Mouse (Mus musculus) forebrain, postnatal 0 days (tissue): Measurements from ENCODE around the gene Fat4. TPM values are rescaled to one million over a fixed set of nuclear protein-coding genes. Genes with fewer than 3 reads are reported as not detected.

Source experiments
- ATAC-seq: fragments of 200-750 bp; cut with Nextera tagmentation; 2 replicates; pipeline ENCODE4 v1.8.0; 2017; ENCODE audit warnings: mild to moderate bottlenecking, moderate library complexity
- DNase-seq: peaks from one replicate; pipeline ENCODE4 v3.0.0-alpha.2; 2015
- H3K27ac ChIP-seq: fragments of 300-500 bp; sonication (generic); 2 replicates; pipeline ENCODE4 v1.5.1; 2014; ENCODE audit warnings: low read depth, mild to moderate bottlenecking, antibody characterized with exemption, low read length, moderate library complexity, mixed read lengths
- H3K27me3 ChIP-seq: fragments of 300-500 bp; sonication (generic); 2 replicates; pipeline ENCODE4 v1.6.1; 2014; ENCODE audit warnings: mild to moderate bottlenecking, low read length, mixed read lengths; ENCODE audit not compliant: insufficient read depth
- H3K36me3 ChIP-seq: fragments of 300-500 bp; sonication (generic); 2 replicates; pipeline ENCODE4 v1.6.1; 2014; ENCODE audit warnings: mild to moderate bottlenecking, moderate library complexity; ENCODE audit not compliant: insufficient read depth
- H3K4me1 ChIP-seq: fragments of 300-500 bp; sonication (generic); 2 replicates; pipeline ENCODE4 v1.6.1; 2014; ENCODE audit warnings: antibody characterized with exemption; ENCODE audit not compliant: insufficient read depth
- H3K4me2 ChIP-seq: fragments of 300-500 bp; sonication (generic); 2 replicates; pipeline ENCODE4 v1.6.1; 2014; ENCODE audit warnings: low read depth, mild to moderate bottlenecking, moderate library complexity
- H3K4me3 ChIP-seq: fragments of 300-500 bp; sonication (generic); 2 replicates; pipeline ENCODE4 v1.5.1; 2014; ENCODE audit warnings: low read depth, low read length, mixed read lengths
- H3K9ac ChIP-seq: fragments of 300-500 bp; sonication (generic); 2 replicates; pipeline ENCODE4 v1.6.1; 2014; ENCODE audit warnings: mild to moderate bottlenecking
- H3K9me3 ChIP-seq: fragments of 300-500 bp; sonication (generic); 2 replicates; pipeline ENCODE4 v1.6.1; 2016; ENCODE audit warnings: low read length
- CTCF ChIP-seq: sonication (generic); IDR thresholded peaks from 2 replicates; pipeline ENCODE4 v1.5.1; 2016; ENCODE audit warnings: antibody characterized with exemption, control low read depth, low read depth
- WGBS: fragments of 180-500 bp; shearing (Covaris S2); extraction: QIAGEN DNeasy Blood & Tissue Kit; methylation state at CpG from one replicate; pipeline ENCODE4 v1.1.7; 2014; 5-methylcytosine and 5-hydroxymethylcytosine counted together
- polyA plus RNA-seq: library from polyadenylated mRNA; unstranded; fragments of >200 nt; fragmentation: Nextera tagmentation; extraction: Ambion mirVana; gene quantifications from 2 replicates; pipeline ENCODE4 v1.2.1, GENCODE M21; 2015
- total RNA-seq: library from RNA; depleted of rRNA; stranded (reverse); fragments of >200 nt; gene quantifications from 2 replicates; pipeline ENCODE4 v1.2.3, GENCODE M21; 2014

Gene Fat4
- total and polyA plus RNA-seq, 2 experiments from 2014 or later = 4.3 to 62.6 TPM

GRCm38 (mm10) chr3:39053072-39053471 is 166.3 kb downstream of the Fat4 start:
- WGBS = 15% methylated on average over 6 of the region's 6 CpGs
- Histone ChIP-seq H3K9me3 (no peaks in the 10 kb centered on the region), H3K4me3 (no peak overlapping the region), H3K4me1 (no peaks in the 10 kb centered on the region), H3K9ac (no peak overlapping the region), H3K27me3 (no peaks in the 10 kb centered on the region), H3K27ac (no peak overlapping the region), H3K4me2 (no peak overlapping the region), H3K36me3 (no peaks in the 10 kb centered on the region)
- DNase-seq (no peak), ATAC-seq (no peak)
- no peak for TF ChIP-seq CTCF
